Mouse (Mus musculus): ENCODE data around the gene Hspa14. TPM values are rescaled to one million over a fixed set of nuclear protein-coding genes. Genes with fewer than 3 reads are reported as not detected.

Hspa14 gene
- polyA plus RNA-seq, 1 experiment: 28.7 TPM

- no peak for DNase-seq (ENCODE audit: low read depth, low spot score)
- WGBS: 82% methylated on average over 4 of the region's 4 CpGs
These were observed 66.6 kb downstream of the Hspa14 start for GRCm38 (mm10) chr2:3445984-3446383.

GRCm38 (mm10) chr2:3444206-3444605, 68.4 kb downstream of the Hspa14 start:
- no peak for DNase-seq (ENCODE audit: low read depth, low spot score)
- WGBS: 76% methylated on average over 7 of the region's 7 CpGs

Other genes with a start within 250 kb of the Hspa14 start
- gene Nmt2, start 228.6 kb downstream of the Hspa14 start, polyA plus RNA-seq (2012; rRNA removed): 3.8 and 4.2 TPM in 2 replicates
- gene Rpp38, start 180.2 kb downstream of the Hspa14 start, polyA plus RNA-seq (2012; rRNA removed): 4.8 and 6.9 TPM in 2 replicates
- 0.27 TPM in 1 of 2 replicates, not detected in the other for gene Acbd7, start 176.6 kb downstream of the Hspa14 start, polyA plus RNA-seq (2012; rRNA removed)
- gene Olah, start 115.6 kb downstream of the Hspa14 start, polyA plus RNA-seq (2012; rRNA removed): not detected in 2 replicates
- gene Meig1, start 90.2 kb downstream of the Hspa14 start, polyA plus RNA-seq (2012; rRNA removed): not detected in 2 replicates
- 2.6 and 4.9 TPM in 2 replicates for gene Dclre1c, start 88.7 kb downstream of the Hspa14 start, polyA plus RNA-seq (2012; rRNA removed)
- gene Suv39h2, start 37.8 kb downstream of the Hspa14 start, polyA plus RNA-seq (2012; rRNA removed): 1.3 TPM in 2 replicates
- gene Gm45902, start within 50 bp of the Hspa14 start, polyA plus RNA-seq (2012; rRNA removed): 1.1 and 1.5 TPM in 2 replicates
- 0.29 and 0.36 TPM in 2 replicates for gene Cdnf, start 216 bp upstream of the Hspa14 start, polyA plus RNA-seq (2012; rRNA removed)
- 27.6 and 30.6 TPM in 2 replicates for gene Fam107b, start 57.7 kb upstream of the Hspa14 start, polyA plus RNA-seq (2012; rRNA removed)

Data from large intestine, adult 2 months (tissue).